Mouse (Mus musculus): Measurements from ENCODE around the gene Fam207a.

DNA sequence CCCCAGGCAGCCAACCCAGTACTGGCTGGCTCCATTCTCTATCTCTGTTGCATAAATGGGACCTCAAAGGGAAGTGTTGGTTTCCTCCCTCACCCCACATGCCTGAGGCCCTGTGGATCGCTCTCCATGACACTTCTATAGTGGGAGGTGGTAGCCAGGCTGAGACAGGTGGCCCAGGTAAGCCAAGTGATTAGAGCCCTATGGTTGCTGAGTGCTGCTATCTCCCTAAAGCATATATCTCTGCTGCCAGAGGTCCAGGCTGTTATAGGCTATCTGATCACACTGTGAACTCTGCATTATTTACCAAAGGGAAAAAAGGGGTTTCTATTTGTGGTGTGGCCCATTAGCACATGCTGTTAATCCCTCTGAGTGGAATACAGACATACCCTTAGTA lies 16.4 kb upstream of the Fam207a start:
- no peak for TF ChIP-seq GATA1 (IDR thresholded peaks at IDR 0.05; ENCODE audit: borderline replicate concordance, low read length)
- TF ChIP-seq FLI1 (IDR thresholded peaks at IDR 0.05; ENCODE audit: low read length) = no peak

All from megakaryocyte, embryonic 14.5 days (primary cell).